Mouse (Mus musculus) intestine, postnatal 0 days (tissue): ENCODE data around the gene Ninj1. TPM values are rescaled to one million over a fixed set of nuclear protein-coding genes. Genes with fewer than 3 reads are reported as not detected.

Experiments
- ATAC-seq: fragments of 200-750 bp; cut with Nextera tagmentation; 2 replicates; pipeline ENCODE4 v1.8.0; 2017; ENCODE audit warnings: mild to moderate bottlenecking, moderate TSS enrichment, moderate library complexity
- H3K27ac ChIP-seq: fragments of 300-500 bp; sonication (generic); 2 replicates; pipeline ENCODE4 v1.5.1; 2014; ENCODE audit warnings: mild to moderate bottlenecking, low read depth, low read length, moderate library complexity
- H3K27me3 ChIP-seq: fragments of 300-500 bp; sonication (generic); replicated peaks from 2 replicates; pipeline ENCODE4 v1.6.1; 2014; ENCODE audit warnings: low read length, mixed read lengths; ENCODE audit not compliant: control insufficient read depth, insufficient read depth
- H3K36me3 ChIP-seq: fragments of 300-500 bp; sonication (generic); 2 replicates; pipeline ENCODE4 v1.6.1; 2014; ENCODE audit warnings: mild to moderate bottlenecking, moderate library complexity; ENCODE audit not compliant: control insufficient read depth, insufficient read depth
- H3K4me1 ChIP-seq: fragments of 300-500 bp; sonication (generic); replicated peaks from 2 replicates; pipeline ENCODE4 v1.6.1; 2014; ENCODE audit warnings: antibody characterized with exemption, low read length, mixed read lengths; ENCODE audit not compliant: control insufficient read depth, insufficient read depth
- H3K4me2 ChIP-seq: fragments of 300-500 bp; sonication (generic); replicated peaks from 2 replicates; pipeline ENCODE4 v1.6.1; 2014; ENCODE audit warnings: low read depth, mild to moderate bottlenecking, moderate library complexity
- H3K4me3 ChIP-seq: fragments of 300-500 bp; sonication (generic); 2 replicates; pipeline ENCODE4 v1.5.1; 2014; ENCODE audit warnings: low read depth, low read length
- H3K9ac ChIP-seq: fragments of 300-500 bp; sonication (generic); 2 replicates; pipeline ENCODE4 v1.6.1; 2014; ENCODE audit warnings: mild to moderate bottlenecking, low read depth, low read length
- H3K9me3 ChIP-seq: fragments of 300-500 bp; sonication (generic); 2 replicates; pipeline ENCODE4 v1.6.1; 2016; ENCODE audit warnings: mixed run types; ENCODE audit not compliant: control insufficient read depth
- CTCF ChIP-seq: sonication (generic); IDR thresholded peaks from 2 replicates; pipeline ENCODE4 v1.5.1; 2016; ENCODE audit warnings: low read depth, mild to moderate bottlenecking, control low read depth, antibody characterized with exemption, moderate library complexity
- WGBS: fragments of 180-500 bp; shearing (Covaris S2); extraction: QIAGEN DNeasy Blood & Tissue Kit; methylation state at CpG from one replicate; pipeline ENCODE4 v1.1.7; 2014; 5-methylcytosine and 5-hydroxymethylcytosine counted together
- polyA plus RNA-seq: library from polyadenylated mRNA; unstranded; fragments of >200 nt; fragmentation: Nextera tagmentation; extraction: Ambion mirVana; gene quantifications from 2 replicates; pipeline ENCODE4 v1.2.1, GENCODE M21; 2015

Ninj1 gene
- polyA plus RNA-seq, 1 experiment from 2014 or later: 108 TPM

GRCm38 (mm10) chr13:49220912-49221311 lies 33.6 kb downstream of the Ninj1 start:
- Histone ChIP-seq H3K27ac (no peak overlapping the region), H3K4me3 (no peak overlapping the region), H3K9me3 (0 out of 2 replicates have a peak, but pooled peaks cover 3% of the 10 kb centered on the region), H3K36me3 (no peaks in the 10 kb centered on the region), H3K9ac (no peak overlapping the region), H3K4me2 (no peak overlapping the region), H3K4me1 (peaks cover 6% of the 10 kb centered on the region; the same call in 1 of the 2 replicates), H3K27me3 (no peaks in the 10 kb centered on the region; the same call in 1 of the 2 replicates)
- 31% methylated on average over 5 of the region's 5 CpGs for WGBS
- ATAC-seq: no peak
- TF ChIP-seq CTCF: peak; percentile 43

GRCm38 (mm10) chr13:49224314-49224713 lies 37.0 kb downstream of the Ninj1 start:
- 15% methylated on average over 10 of the region's 10 CpGs for WGBS
- ATAC-seq: 0 out of 2 replicates have a peak, but pooled peaks have one; percentile 15
- H3K27me3 ChIP-seq: no peaks in the 10 kb centered on the region; the same call in 1 of the 2 replicates
- 0 out of 2 replicates have a peak overlapping the region, but pooled peaks have one; percentile 17 for H3K9ac ChIP-seq
- no peak for TF ChIP-seq CTCF
- no peaks in the 10 kb centered on the region for H3K36me3 ChIP-seq
- no peak overlapping the region for H3K4me2 ChIP-seq
- no peak overlapping the region for H3K4me3 ChIP-seq
- H3K9me3 ChIP-seq: 0 out of 2 replicates have a peak, but pooled peaks cover 3% of the 10 kb centered on the region
- no peaks in the 10 kb centered on the region for H3K4me1 ChIP-seq
- no peak overlapping the region for H3K27ac ChIP-seq

GRCm38 (mm10) chr13:49224729-49225128 lies 37.4 kb downstream of the Ninj1 start:
- no peaks in the 10 kb centered on the region for H3K36me3 ChIP-seq
- TF ChIP-seq CTCF: no peak
- no peaks in the 10 kb centered on the region for H3K4me1 ChIP-seq
- H3K9ac ChIP-seq: 0 out of 2 replicates have a peak overlapping the region, but pooled peaks have one; percentile 17
- no peak for ATAC-seq
- H3K4me3 ChIP-seq: no peak overlapping the region
- H3K27ac ChIP-seq: no peak overlapping the region
- no peaks in the 10 kb centered on the region; the same call in 1 of the 2 replicates for H3K27me3 ChIP-seq
- WGBS: 57% methylated on average over 6 of the region's 6 CpGs
- no peak overlapping the region for H3K4me2 ChIP-seq
- 0 out of 2 replicates have a peak, but pooled peaks cover 3% of the 10 kb centered on the region for H3K9me3 ChIP-seq

- H3K9ac ChIP-seq: no peak overlapping the region
- H3K27me3 ChIP-seq: no peaks in the 10 kb centered on the region; the same call in 1 of the 2 replicates
- H3K4me1 ChIP-seq: no peaks in the 10 kb centered on the region
- 73% methylated on average over 3 of the region's 3 CpGs for WGBS
- H3K4me2 ChIP-seq: no peak overlapping the region
- no peaks in the 10 kb centered on the region for H3K36me3 ChIP-seq
- no peak overlapping the region for H3K27ac ChIP-seq
- no peak overlapping the region for H3K4me3 ChIP-seq
- no peak for TF ChIP-seq CTCF
- no peak for ATAC-seq
- H3K9me3 ChIP-seq: 0 out of 2 replicates have a peak, but pooled peaks cover 3% of the 10 kb centered on the region
These were observed 37.9 kb downstream of the Ninj1 start for GRCm38 (mm10) chr13:49225159-49225558.

GRCm38 (mm10) chr13:49225633-49226032 lies 38.3 kb downstream of the Ninj1 start:
- no peak for ATAC-seq
- H3K4me3 ChIP-seq: no peak overlapping the region
- no peaks in the 10 kb centered on the region for H3K36me3 ChIP-seq
- no peaks in the 10 kb centered on the region for H3K4me1 ChIP-seq
- H3K27ac ChIP-seq: no peak overlapping the region
- H3K9ac ChIP-seq: no peak overlapping the region
- TF ChIP-seq CTCF: 0 out of 2 replicates have a peak, but pooled peaks have one; percentile 17
- no peaks in the 10 kb centered on the region; the same call in 1 of the 2 replicates for H3K27me3 ChIP-seq
- no peak overlapping the region for H3K4me2 ChIP-seq
- 27% methylated on average over 4 of the region's 4 CpGs for WGBS
- H3K9me3 ChIP-seq: 0 out of 2 replicates have a peak, but pooled peaks cover 3% of the 10 kb centered on the region

GRCm38 (mm10) chr13:49233792-49234572 lies 46.7 kb downstream of the Ninj1 start:
- H3K27me3 ChIP-seq: no peaks in the 10 kb centered on the region
- H3K9me3 ChIP-seq: 0 out of 2 replicates have a peak, but pooled peaks cover 2% of the 10 kb centered on the region
- no peak overlapping the region for H3K27ac ChIP-seq
- H3K36me3 ChIP-seq: no peaks in the 10 kb centered on the region
- no peak overlapping the region for H3K9ac ChIP-seq
- ATAC-seq: peak; percentile 64
- H3K4me3 ChIP-seq: no peak overlapping the region
- 61% methylated on average over 8 of the region's 8 CpGs for WGBS
- TF ChIP-seq CTCF: no peak
- H3K4me2 ChIP-seq: no peak overlapping the region
- 0 out of 2 replicates have a peak, but pooled peaks cover 3% of the 10 kb centered on the region for H3K4me1 ChIP-seq
